Mouse (Mus musculus) cerebellum, postnatal 25 days (tissue): ENCODE data around the gene Tiprl.

Source experiments
- DNase-seq, 2 experiments: peaks; one replicate each; pipeline ENCODE4 v3.0.0; 2021; ENCODE audit warnings: mixed read lengths in 2 of 2

Tiprl gene

DNA sequence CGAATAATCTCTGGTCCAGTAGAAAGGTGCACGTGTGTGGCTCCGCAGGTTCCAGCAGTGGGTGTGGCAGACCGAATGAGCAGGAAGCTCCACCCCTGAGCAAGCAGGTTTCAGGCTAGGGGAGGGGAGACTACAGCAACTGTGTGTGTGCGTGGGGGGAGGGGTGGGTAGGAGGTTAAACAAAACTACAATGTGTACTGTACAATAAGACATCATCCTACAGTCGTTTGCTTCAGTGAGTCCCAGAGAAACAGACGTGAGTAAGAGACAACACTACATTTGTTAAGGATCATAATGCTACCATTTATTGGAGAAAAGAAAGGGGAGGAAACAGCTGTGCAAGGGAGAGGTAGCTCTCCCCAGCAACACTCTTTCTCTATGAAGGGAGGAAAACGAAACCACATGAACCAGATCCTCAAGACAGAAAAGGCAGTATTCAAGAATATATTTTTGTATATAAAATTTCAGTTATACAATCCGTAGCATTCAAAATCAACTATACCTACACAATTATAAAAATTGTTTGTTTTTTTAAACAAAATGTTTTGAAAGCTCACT, 62.7 kb downstream of the Tiprl start:
- DNase-seq: no peak

GRCm38 (mm10) chr1:165171277-165171676, 65.5 kb downstream of the Tiprl start:
- no peak for DNase-seq

GRCm38 (mm10) chr1:165170157-165170556, 66.6 kb downstream of the Tiprl start:
- DNase-seq: no peak

DNA sequence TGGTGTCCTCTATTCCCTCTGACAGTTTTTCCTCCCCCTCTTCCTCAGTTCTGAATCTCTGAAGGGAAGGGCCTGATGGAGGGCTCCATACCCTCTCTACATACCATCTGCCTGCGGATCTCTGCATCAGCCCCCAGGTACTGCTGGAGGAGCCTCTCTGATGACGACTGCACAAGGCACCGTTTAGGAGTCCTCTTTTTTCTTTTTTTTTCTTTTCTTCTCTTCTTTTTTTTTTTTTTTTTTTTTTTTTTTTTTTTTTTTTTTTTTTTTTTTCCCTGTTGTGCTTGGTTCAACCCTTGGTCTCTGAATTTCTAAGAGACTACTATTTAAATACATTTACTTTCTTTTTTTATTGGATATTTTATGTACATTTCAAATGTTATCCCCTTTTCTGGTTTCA, 67.3 kb downstream of the Tiprl start:
- DNase-seq: no peak

- no peak for DNase-seq
Observed at GRCm38 (mm10) chr1:165164920-165165319, 71.9 kb downstream of the Tiprl start.
